Mouse (Mus musculus): ENCODE data around the gene Tmeff2.
"Not testable (repeated sequence)": the region's sequence is repeated elsewhere in the genome, so short reads cannot be mapped to it uniquely, and the experiment has no call there.

Gene Tmeff2

DNA sequence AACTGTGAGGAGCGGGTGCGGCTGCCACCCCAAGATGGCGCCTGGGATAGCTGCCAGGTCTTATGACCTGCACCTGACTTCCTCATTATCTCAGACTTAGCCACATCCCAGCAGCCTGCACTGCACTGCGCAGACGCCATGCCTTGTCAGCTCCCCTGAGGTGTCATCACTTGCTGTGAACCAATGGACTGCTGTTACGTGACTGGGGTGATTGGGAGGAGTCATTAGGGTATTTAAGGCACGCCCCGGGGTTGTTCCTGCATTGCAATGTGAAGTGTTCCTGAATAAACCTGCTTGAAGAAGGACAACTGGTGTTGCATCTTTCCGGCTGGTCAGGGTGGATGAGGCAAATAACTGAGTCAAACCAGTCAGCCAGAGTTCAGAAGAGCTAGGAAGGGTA, at the start of gene Tmeff2:
Gene Tmeff2 (plus strand): TSS at position 262 of the 400 bp plus-strand sequence.
- not testable (repeated sequence) for DNase-seq (ENCODE audit: extremely low read depth, insufficient read length, low spot score)

DNA sequence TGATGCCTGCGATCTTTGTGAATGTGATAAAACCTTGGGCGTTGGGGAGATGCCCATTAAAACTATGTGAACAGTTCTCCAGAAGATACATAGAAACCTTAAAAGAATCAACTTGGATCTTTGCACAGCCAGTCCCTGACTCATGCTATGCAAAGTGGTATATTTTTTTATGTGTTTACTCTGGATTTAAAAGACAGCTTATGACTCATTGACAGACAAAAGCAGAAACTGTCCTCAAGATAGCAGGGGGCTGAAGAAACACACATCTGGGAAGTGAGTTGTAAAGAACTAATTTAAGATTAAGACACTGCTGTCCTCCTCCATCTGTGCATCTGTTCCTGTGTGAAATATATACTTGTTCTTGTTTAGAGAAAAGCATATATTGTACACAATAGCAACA, 38.9 kb upstream of the Tmeff2 start:
- DNase-seq (ENCODE audit: extremely low read depth, insufficient read length, low spot score), result no peak

- DNase-seq (ENCODE audit: extremely low read depth, insufficient read length, low spot score), result no peak
Measured at GRCm38 (mm10) chr1:50897696-50898095, 2.8 kb upstream of the Tmeff2 start.

- DNase-seq (ENCODE audit: extremely low read depth, insufficient read length, low spot score), result no peak
Measured at GRCm38 (mm10) chr1:50924838-50925355, 24.4 kb downstream of the Tmeff2 start.

GRCm38 (mm10) chr1:50925356-50925921, 25.0 kb downstream of the Tmeff2 start:
- DNase-seq (ENCODE audit: extremely low read depth, insufficient read length, low spot score), result no peak

DNA sequence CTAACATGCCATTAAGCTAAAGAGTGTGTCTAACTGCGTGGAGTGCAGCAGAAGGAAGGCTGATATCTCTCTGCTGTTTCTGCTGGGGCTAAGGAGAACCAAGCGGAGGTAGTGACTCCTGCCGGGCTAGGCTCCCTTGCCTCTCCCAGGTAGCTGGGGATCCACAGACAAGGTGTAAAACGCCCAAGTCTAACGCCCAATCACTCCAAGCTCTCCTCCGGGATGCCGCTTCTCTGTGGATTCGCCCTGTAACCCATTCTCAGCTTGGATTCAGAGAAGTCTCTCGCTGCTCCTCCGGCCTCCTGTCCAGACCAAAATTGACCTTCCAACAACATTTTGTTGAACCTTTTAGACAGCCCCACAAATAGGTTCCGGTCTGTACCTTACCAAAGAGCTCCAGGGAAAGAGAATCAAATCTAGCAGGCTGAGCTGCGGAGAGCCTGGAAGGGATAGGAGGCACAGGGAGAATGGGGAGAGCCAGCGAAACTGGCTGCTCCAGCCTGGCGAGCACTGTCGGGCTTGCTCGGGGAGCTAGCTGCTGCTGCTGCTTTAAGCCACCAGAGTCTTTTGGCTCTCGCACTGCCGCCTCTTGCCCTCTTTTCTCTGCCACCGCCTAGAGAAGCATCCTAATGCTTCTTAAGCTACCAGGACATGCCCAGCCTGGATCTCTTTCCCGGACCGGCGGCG, 26.1 kb downstream of the Tmeff2 start:
- DNase-seq (ENCODE audit: extremely low read depth, insufficient read length, low spot score), result peak; percentile 13

GRCm38 (mm10) chr1:50927077-50927611, 26.7 kb downstream of the Tmeff2 start:
- DNase-seq (ENCODE audit: extremely low read depth, insufficient read length, low spot score), result peak; percentile 66

DNA sequence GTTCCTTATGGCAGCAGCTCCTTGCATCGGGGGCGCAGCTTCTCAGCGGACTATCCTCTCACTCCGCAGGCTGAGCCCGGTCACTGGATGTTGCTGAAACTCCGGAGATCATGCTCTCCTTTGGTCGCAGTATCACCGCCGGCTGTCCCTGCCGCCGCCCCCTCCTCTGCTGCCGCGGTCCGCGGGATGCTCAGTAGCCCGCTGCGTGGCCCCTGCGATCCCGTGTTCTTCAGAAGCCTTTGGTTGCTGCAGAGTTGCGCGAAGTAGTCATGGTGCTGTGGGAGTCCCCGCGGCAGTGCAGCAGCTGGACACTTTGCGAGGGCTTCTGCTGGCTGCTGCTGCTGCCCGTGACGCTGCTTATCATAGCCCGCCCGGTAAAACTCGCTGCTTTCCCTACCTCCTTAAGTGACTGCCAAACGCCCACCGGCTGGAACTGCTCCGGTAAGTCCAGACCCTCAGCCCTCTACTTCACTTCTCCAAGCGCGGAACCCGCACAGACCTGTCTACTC, 27.3 kb downstream of the Tmeff2 start:
- DNase-seq (ENCODE audit: extremely low read depth, insufficient read length, low spot score), result no peak

DNA sequence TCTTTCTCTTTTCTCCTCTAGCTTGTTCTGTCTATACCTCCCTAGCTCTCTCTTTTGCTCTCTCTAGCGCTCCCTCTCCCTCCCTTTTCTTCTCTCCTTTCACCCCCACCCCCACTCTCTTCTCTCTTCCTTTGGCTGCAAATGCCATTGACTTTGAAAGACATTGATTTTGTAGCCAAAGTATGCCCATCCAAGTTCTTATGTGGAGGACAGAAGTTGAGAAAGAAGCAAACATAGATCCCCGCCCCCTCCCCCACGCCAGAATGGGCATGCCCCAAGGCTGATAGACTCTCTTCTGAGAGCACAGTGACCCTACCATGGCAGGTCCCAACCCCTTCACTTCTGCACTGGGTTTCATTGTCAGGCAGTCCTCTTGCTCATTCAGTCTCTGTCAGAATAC, 28.3 kb downstream of the Tmeff2 start:
- DNase-seq (ENCODE audit: extremely low read depth, insufficient read length, low spot score), result no peak

GRCm38 (mm10) chr1:50935076-50935475, 34.6 kb downstream of the Tmeff2 start:
- DNase-seq (ENCODE audit: extremely low read depth, insufficient read length, low spot score), result peak; percentile 20

DNA sequence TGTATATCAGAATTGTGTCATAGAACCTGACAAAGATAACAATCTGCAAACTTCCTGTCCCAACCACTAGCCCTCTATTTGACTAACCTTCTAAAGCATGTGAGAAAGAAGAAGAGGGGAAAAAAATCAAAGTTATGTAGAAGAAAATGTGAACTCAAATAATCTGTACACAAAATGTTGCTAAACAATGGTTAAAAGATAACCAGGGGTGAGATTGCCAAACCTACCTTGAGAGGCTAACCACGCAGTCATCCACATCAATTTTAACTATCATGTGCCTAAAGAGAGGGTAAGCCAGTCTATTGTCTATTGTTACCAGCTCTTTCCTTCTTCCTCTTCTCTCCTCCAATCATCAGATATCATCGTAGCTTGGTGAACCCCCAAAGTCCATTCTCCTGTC, 35.0 kb downstream of the Tmeff2 start:
- DNase-seq (ENCODE audit: extremely low read depth, insufficient read length, low spot score), result no peak

- DNase-seq (ENCODE audit: extremely low read depth, insufficient read length, low spot score), result peak; percentile 74
Measured at GRCm38 (mm10) chr1:50940131-50941039, 39.9 kb downstream of the Tmeff2 start.

GRCm38 (mm10) chr1:50948575-50948974, 48.1 kb downstream of the Tmeff2 start:
- DNase-seq (ENCODE audit: extremely low read depth, insufficient read length, low spot score), result no peak

GRCm38 (mm10) chr1:50958844-50959243, 58.4 kb downstream of the Tmeff2 start:
- DNase-seq (ENCODE audit: extremely low read depth, insufficient read length, low spot score), result no peak

DNA sequence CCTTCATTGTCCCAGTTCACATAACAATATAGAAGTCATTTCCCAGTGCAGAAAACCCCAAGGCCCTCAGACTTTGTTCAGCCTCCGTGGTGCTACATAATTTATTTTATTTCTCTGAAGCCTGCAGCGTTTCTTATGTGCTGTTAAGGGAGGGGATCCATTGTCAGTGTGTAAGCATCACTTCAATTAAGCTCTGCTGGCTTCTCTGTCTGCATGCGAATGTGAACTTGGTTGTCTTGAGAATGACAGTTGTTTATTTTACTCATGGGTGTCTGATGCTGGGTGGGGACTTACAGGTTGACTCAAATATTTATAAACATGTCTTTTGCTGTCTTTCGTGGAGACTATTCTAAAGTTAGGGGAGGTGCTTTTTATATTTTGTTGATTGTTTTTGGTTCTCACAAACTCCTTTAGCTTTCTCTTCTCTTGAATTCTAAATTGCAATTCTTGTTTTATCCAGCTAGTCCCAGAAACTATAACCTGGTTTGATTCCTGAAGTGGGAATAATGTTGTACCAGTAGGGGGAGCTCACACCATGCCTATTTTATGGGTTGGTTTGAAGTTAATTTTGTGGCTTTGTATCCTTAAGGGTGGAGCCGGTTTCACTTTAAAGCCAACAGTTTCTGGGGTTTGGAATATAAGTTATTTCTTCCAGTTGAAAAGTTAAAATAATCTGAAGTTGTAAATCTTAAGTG, 61.7 kb downstream of the Tmeff2 start:
- peak; percentile 41 for DNase-seq (ENCODE audit: extremely low read depth, insufficient read length, low spot score)

DNA sequence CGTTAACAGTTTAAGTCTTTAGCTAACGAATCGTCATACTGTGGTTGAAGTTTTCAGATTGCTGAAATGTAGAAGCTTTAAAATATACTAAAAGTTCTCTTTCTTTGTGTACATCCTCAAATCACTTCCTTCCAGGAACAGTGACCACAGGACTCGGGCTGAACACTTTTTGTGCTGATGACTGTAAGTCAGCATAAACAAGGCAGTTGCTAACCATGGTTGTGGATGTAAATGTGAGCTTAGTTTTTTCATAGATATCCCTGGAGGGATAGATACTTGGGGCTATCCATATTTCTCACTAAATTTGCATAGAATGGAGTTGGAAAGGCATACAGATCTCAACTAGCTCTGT, 62.2 kb downstream of the Tmeff2 start:
- no peak for DNase-seq (ENCODE audit: extremely low read depth, insufficient read length, low spot score)

DNA sequence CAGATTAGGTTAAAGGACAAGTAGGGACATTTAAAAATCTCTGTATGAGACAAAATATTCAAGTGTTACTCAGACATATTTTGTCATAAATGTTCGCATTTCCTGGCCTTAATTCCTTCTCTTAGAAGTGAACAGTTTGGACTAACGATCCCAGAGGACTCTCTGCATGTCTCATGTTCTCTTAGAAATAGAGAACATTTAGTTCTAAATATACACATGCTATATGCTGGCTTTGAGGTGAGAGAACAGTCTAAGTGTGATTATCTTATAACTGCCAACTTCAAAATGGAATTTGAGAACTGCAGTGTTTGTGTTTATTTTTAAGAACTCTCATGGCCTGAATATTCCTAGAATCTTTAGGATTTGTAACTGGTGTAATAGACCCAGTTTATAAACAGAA, 69.2 kb downstream of the Tmeff2 start:
- no peak for DNase-seq (ENCODE audit: extremely low read depth, insufficient read length, low spot score)

- no peak for DNase-seq (ENCODE audit: extremely low read depth, insufficient read length, low spot score)
Measured at GRCm38 (mm10) chr1:50970853-50971252, 70.4 kb downstream of the Tmeff2 start.

DNA sequence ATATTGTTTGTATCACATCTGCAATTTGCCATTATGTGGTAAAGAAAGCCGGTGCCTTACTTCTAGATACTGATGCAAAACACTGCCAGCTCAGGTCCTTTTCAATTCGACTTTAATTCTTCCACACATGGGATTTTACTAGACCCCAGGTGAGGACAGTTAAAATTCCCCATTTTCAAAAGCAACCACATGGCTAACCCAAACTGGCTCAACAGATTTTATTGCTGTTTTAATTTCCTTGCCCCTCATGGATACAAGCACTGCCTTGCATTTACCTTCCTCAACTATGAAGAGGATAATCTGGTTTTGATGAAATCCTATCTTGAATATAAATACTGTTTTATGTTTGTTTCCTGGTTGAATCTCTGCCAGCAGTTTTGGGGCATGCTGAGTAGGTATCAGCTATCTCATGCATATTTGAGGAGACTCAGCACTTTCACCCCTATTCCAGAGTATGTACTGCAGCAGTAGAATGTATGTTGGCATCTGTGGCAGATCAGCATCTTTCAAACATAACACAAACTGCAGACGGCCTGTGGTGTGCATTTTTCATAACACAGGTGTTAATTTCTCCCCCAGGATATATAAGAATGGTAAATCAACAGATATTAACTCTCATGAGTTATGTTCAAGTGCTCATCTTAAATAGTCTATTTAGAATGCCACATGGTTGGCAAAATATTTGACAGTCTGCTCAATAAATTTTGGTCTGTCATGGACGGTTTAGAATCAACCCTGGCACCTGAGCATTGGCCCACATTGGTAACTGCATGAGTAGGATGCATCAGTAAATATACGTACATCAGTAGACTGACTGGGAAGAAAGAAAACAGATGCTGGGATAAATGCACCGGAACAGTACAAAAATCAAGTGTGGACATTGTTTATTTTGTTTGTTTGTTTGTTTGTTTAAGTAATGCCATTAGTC, 72.3 kb downstream of the Tmeff2 start:
- DNase-seq (ENCODE audit: extremely low read depth, insufficient read length, low spot score), result no peak

Measured in 3134 (cell line).